Mouse (Mus musculus) liver, embryonic 14.5 days (tissue): Measurements from ENCODE around the gene Gm29094. TPM values are rescaled to one million over a fixed set of nuclear protein-coding genes. Genes with fewer than 3 reads are reported as not detected.

Experiments
- ATAC-seq: fragments of 200-750 bp; cut with Nextera tagmentation; 2 replicates; pipeline ENCODE4 v1.8.0; 2017; ENCODE audit warnings: moderate number of reproducible peaks, mild to moderate bottlenecking, moderate library complexity; ENCODE audit not compliant: insufficient read depth
- DNase-seq, 3 experiments: peaks; one replicate each; pipeline ENCODE4 v3.0.0-alpha.2; 2012 to 2013; ENCODE audit warnings: low read depth in 3 of 3, low spot score in 3 of 3
- H3K27ac ChIP-seq: fragments of 300-500 bp; sonication (generic); 2 replicates; pipeline ENCODE4 v1.5.1; 2014; ENCODE audit warnings: moderate library complexity, mild to moderate bottlenecking, control low read depth, inconsistent platforms
- H3K27me3 ChIP-seq: fragments of 300-500 bp; sonication (generic); 2 replicates; pipeline ENCODE4 v1.6.1; 2014; ENCODE audit warnings: mild to moderate bottlenecking, low read length, moderate library complexity; ENCODE audit not compliant: control insufficient read depth, insufficient read depth
- H3K36me3 ChIP-seq: fragments of 300-500 bp; sonication (generic); replicated peaks from 2 replicates; pipeline ENCODE4 v1.6.1; 2014; ENCODE audit warnings: low read depth; ENCODE audit not compliant: control insufficient read depth, insufficient read depth
- H3K4me1 ChIP-seq, 2 experiments: fragments of 200-500 bp in 1 of 2; fragments of 300-500 bp in 1 of 2; sonication (generic) in 1 of 2; replicated peaks; 2 replicates each; pipeline ENCODE4 v1.6.1; 2012 to 2014; ENCODE audit warnings: antibody characterized with exemption in 1 of 2, inconsistent platforms in 1 of 2, low read length in 1 of 2; ENCODE audit not compliant: control insufficient read depth in 2 of 2, insufficient read depth in 2 of 2
- H3K4me2 ChIP-seq: fragments of 300-500 bp; sonication (generic); 2 replicates; pipeline ENCODE4 v1.6.1; 2014; ENCODE audit warnings: low read depth, mild to moderate bottlenecking, control low read depth, moderate library complexity
- H3K4me3 ChIP-seq, 2 experiments: fragments of 200-500 bp in 1 of 2; fragments of 300-500 bp in 1 of 2; sonication (generic) in 1 of 2; 2 replicates each; pipeline ENCODE4 v1.5.1; 2012 to 2014; ENCODE audit warnings: low read depth in 2 of 2, low read length in 2 of 2, mild to moderate bottlenecking in 2 of 2, control low read depth in 1 of 2, inconsistent platforms in 1 of 2, moderate library complexity in 1 of 2; ENCODE audit not compliant: insufficient read depth in 1 of 2
- H3K9ac ChIP-seq: fragments of 300-500 bp; sonication (generic); replicated peaks from 2 replicates; pipeline ENCODE4 v1.6.1; 2014; ENCODE audit warnings: mild to moderate bottlenecking, control low read depth, moderate library complexity
- H3K9me3 ChIP-seq: fragments of 300-500 bp; sonication (generic); 2 replicates; pipeline ENCODE4 v1.6.1; 2016; ENCODE audit warnings: low read length, mixed read lengths; ENCODE audit not compliant: control insufficient read depth
- CTCF ChIP-seq: IDR thresholded peaks from 2 replicates; pipeline ENCODE4 v1.5.1; 2016; ENCODE audit warnings: antibody characterized with exemption, low read depth, control low read depth
- EP300 ChIP-seq: IDR thresholded peaks from 2 replicates; pipeline ENCODE4 v1.6.1; 2016; ENCODE audit warnings: antibody characterized with exemption, low read depth
- WGBS: fragments of 180-500 bp; shearing (Covaris S2); extraction: QIAGEN DNeasy Blood & Tissue Kit; methylation state at CpG from one replicate; pipeline ENCODE4 v1.1.7; 2014; ENCODE audit not compliant: insufficient replicate concordance; 5-methylcytosine and 5-hydroxymethylcytosine counted together
- polyA plus RNA-seq, 2 experiments: library from polyadenylated mRNA; depleted of rRNA in 1 of 2; stranded (reverse) in 1 of 2; unstranded in 1 of 2; fragments of >200 nt; fragmentation: Nextera tagmentation in 1 of 2; extraction: Ambion mirVana in 1 of 2; gene quantifications; 2 replicates each; pipeline versions ENCODE4 v1.2.1 to v1.2.3; 2012 to 2014

Gm29094 gene
- polyA plus RNA-seq, 2 experiments, result 0.27 TPM; not detected in 1

DNA sequence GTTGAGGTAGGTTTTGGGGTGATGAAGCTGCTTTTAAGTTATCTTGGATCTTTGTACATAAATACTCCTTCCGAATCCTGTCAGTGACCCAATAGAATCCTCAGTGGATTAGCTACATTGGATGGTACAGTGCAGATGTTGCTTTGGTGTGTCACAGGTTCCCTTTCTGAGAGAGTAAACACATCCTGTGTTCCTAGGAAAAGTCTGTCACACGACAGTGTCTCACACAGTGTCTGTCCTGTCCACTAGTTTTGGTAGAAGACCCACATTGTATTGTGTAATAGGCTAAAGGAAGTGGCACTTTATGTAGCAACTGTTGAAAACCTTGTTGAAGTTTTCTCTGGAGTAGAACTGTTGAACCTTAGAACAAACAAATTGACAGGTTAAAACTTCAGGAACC, 54.2 kb downstream of the Gm29094 start:
- Histone ChIP-seq H3K4me1 (no peaks in the 10 kb centered on the region), H3K4me3 (no peak overlapping the region), H3K27me3 (no peaks in the 10 kb centered on the region), H3K27ac (no peak overlapping the region), H3K9me3 (no peaks in the 10 kb centered on the region), H3K4me2 (no peak overlapping the region), H3K9ac (no peak overlapping the region), H3K36me3 (no peaks in the 10 kb centered on the region)
- WGBS, result 49% methylated on average over 2 of the region's 2 CpGs
- ATAC-seq (no peak), DNase-seq (no peak)
- TF ChIP-seq CTCF (no peak), EP300 (no peak)

DNA sequence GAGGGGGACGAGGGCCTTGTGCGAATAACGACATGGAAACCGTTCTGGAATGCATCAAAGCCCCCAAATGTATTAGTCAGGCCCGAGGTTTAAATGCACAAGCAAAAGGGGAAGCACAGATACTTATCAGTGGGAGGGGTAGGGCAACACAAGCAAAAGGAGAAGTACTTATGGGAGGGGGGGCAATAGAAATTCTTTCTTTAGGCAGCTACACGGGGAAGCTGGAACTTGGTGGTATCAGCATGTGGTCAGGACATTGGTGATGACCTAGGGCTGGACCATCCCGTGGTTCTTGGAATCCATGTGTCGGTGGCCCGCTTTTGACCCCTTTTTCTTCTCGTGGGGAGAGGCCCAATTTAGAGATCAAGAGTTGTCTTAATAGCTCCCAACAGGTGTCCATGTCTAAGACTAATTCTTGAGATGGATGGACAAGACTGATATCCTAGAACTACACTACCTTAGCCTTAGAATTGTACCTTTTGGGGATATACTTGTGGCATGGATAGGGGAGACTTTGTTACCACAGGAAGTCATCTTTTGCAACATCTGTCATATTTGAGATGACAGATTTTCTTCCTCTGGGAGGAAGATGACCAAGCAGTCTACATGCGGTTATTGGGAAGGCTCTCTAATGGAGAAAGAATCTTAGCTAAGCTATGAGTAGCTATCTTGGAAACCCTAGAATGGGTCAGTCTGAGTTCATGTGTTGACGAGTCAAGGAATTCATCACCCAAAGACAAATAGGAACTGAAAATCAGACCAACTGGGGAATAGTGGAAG, 57.6 kb downstream of the Gm29094 start:
- ATAC-seq (no peak), DNase-seq (no peak)
- Histone ChIP-seq H3K36me3 (no peaks in the 10 kb centered on the region), H3K27me3 (no peaks in the 10 kb centered on the region), H3K9ac (no peak overlapping the region), H3K4me1 (no peaks in the 10 kb centered on the region), H3K4me2 (no peak overlapping the region), H3K27ac (no peak overlapping the region), H3K4me3 (no peak overlapping the region), H3K9me3 (no peaks in the 10 kb centered on the region)
- TF ChIP-seq CTCF, result no peak
- TF ChIP-seq EP300, result no peak
- WGBS, result 20% methylated on average over 12 of the region's 12 CpGs

DNA sequence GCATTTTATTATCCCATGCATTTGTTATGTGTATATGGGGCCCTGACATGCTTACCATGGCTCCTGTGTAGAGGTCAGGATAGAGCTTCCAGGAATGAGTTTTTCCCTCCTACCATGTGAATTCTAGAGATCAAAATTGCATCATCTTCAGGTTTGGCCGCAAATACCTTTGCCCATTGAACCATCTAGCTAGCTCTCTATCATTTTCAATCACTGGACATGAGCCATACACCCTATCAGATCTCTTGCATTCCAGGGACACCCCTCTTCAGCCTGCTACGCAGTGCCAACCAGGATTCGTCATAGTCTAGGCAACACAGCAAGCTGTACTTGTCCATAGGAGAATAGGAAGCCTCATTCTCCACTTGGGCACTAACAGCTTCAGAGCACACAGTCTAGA, 64.8 kb downstream of the Gm29094 start:
- ATAC-seq (no peak), DNase-seq (no peak)
- H3K27me3 ChIP-seq, result no peaks in the 10 kb centered on the region
- no peaks in the 10 kb centered on the region for H3K4me1 ChIP-seq
- no peak overlapping the region for H3K27ac ChIP-seq
- H3K9ac ChIP-seq, result no peak overlapping the region
- H3K36me3 ChIP-seq, result no peaks in the 10 kb centered on the region
- TF ChIP-seq EP300, result no peak
- no peak for TF ChIP-seq CTCF
- WGBS, result 61% methylated on average over 3 of the region's 3 CpGs
- H3K4me2 ChIP-seq, result no peak overlapping the region
- H3K4me3 ChIP-seq, result no peak overlapping the region
- no peaks in the 10 kb centered on the region for H3K9me3 ChIP-seq

DNA sequence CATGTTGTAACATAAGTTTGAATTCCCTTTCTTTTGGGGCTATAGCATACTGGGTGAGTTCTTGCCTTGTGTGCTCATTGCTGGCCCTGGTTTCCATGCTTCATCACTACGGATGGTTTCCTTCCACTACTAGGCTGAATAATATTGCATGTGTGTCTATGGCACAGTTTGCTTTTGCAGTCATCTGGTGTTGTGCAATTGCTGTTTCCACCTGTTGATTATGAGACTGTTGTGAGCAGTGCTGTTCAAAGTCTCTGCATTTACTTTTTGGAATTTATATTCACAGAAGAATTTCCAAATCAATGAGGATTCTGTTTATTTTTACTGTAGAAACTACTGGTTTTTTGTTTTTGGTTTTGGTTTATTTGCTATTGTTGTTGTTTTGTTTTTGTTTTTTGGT, 65.4 kb downstream of the Gm29094 start:
- H3K27me3 ChIP-seq, result no peaks in the 10 kb centered on the region
- no peak overlapping the region for H3K9ac ChIP-seq
- no peaks in the 10 kb centered on the region for H3K9me3 ChIP-seq
- H3K36me3 ChIP-seq, result no peaks in the 10 kb centered on the region
- no peak overlapping the region for H3K4me2 ChIP-seq
- DNase-seq, result no peak
- 61% methylated on average over 1 of the region's 1 CpGs for WGBS
- no peaks in the 10 kb centered on the region for H3K4me1 ChIP-seq
- no peak overlapping the region for H3K4me3 ChIP-seq
- TF ChIP-seq EP300, result no peak
- TF ChIP-seq CTCF, result no peak
- H3K27ac ChIP-seq, result no peak overlapping the region
- ATAC-seq, result no peak

Other genes starting within 250 kb of the Gm29094 start
- 0.11 and 0.35 TPM in 2 replicates for gene Bcl2a1a, start 242.5 kb upstream of the Gm29094 start, polyA plus RNA-seq (2012; rRNA removed)
- 0.38 and 0.47 TPM in 2 replicates for gene Bcl2a1a, start 242.5 kb upstream of the Gm29094 start, polyA plus RNA-seq (2014; fragmentation: Nextera tagmentation; extraction: Ambion mirVana)
- gene Trim43b, start 106.5 kb upstream of the Gm29094 start, polyA plus RNA-seq (2012; rRNA removed), result not detected in 2 replicates
- gene Trim43b, start 106.5 kb upstream of the Gm29094 start, polyA plus RNA-seq (2014; fragmentation: Nextera tagmentation; extraction: Ambion mirVana), result not detected in 2 replicates
- gene Bcl2a1b, start 170 bp upstream of the Gm29094 start, polyA plus RNA-seq (2012; rRNA removed), result 0.76 and 1.1 TPM in 2 replicates
- 0.94 and 1.4 TPM in 2 replicates for gene Bcl2a1b, start 170 bp upstream of the Gm29094 start, polyA plus RNA-seq (2014; fragmentation: Nextera tagmentation; extraction: Ambion mirVana)
- gene Mthfs, start 11.3 kb downstream of the Gm29094 start, polyA plus RNA-seq (2012; rRNA removed), result 4.9 and 8.1 TPM in 2 replicates
- 11.7 and 13.8 TPM in 2 replicates for gene Mthfs, start 11.3 kb downstream of the Gm29094 start, polyA plus RNA-seq (2014; fragmentation: Nextera tagmentation; extraction: Ambion mirVana)